Mouse (Mus musculus) T-helper 1 cell (primary cell): Measurements from ENCODE around the gene Slc39a11.
"Not testable (repeated sequence)": the region's sequence is repeated elsewhere in the genome, so short reads cannot be mapped to it uniquely, and the experiment has no call there.

Experiments
- in situ Hi-C: fragments of 300-600 bp; cut with MboI, MseI; formaldehyde crosslinking; loops from one replicate; pipeline ENCODE4 v1.15.1; 2025; ENCODE audit warnings: high pct_unique_total_duplicates

Slc39a11 gene

DNA sequence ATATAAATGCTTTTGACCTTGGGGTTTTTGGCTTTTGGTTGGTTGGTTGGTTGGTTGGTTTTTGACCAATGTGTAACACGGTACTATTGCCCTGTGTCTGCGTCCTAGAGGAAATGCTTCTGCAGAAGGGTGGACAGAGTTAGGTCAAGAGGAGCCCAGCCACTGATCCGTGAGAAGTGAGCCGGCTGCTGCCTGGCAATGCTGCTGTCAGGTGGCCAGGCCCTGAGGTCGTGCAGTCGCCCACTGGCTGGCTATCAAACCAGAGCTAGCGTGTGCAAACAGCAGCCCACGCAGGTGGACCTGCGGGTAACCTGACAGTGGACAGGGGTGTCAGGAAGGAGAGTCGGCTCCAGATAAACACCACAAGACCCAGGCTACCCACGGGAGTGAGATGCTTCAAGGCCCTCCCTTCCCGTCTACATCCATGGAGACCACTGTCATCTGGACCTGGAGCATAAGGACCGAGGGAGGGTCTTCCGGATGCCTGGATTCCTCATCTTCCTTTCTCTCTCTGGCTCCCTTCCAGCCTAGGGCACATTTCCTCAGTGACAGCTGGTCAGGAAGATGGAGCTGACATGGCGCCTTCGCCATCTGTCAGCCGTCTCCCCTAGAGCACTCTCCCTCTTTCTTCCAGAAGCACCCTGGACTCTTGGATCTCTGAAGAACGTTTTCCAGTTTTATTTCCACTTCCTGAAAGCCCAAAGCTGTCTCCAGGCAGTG lies 49.2 kb downstream of the Slc39a11 start:
- in situ Hi-C loops: no loop called here

GRCm38 (mm10) chr11:113597632-113598031 lies 52.2 kb downstream of the Slc39a11 start:
- in situ Hi-C loops: no loop called here

DNA sequence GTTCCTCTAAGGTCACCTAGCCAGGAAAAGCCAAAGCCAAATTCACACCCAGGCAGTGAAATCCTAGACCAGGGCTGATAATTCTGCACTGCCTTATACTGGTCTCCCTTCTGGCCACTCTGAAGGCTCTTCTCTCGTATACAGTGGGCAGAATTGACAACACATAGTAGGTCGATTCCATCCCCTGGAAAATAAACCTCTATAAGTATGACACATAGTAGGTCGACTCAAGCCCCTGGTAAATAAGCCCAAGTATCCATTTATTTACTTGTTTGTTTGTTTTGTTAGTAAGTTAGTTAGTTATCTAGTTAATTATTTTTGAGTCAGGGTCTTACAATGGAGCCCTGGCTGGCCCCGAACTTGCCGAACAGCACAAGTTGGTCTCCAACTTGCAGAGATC lies 54.7 kb downstream of the Slc39a11 start:
- in situ Hi-C loops: no loop called here

DNA sequence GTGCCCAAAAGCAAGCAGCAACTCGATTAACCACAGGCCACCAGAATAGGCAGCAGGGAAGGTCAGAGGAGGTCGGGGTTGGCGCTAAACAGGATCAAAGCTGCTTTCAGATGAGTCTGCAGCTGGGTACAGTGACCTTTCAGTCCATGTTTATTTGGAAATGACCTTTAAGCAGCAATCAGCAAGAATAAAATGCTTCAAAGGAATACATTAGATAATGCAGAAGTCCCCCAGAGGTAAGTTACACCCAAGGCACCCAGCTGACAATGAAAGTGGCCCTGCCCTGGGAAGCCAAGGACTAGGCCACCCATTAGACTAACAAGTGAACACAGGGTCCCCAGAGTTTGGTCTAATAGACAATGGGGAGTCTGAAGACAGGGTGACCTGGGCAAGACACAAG lies 60.9 kb downstream of the Slc39a11 start:
- in situ Hi-C loops: loop anchor here (10.0 kb wide), 1 partner anchor 1874 kb away; no protein-coding TSS in a partner anchor

GRCm38 (mm10) chr11:113586423-113586822 lies 63.5 kb downstream of the Slc39a11 start:
- in situ Hi-C loops: loop anchor here (10.0 kb wide), 1 partner anchor 1872 kb away; no protein-coding TSS in a partner anchor

DNA sequence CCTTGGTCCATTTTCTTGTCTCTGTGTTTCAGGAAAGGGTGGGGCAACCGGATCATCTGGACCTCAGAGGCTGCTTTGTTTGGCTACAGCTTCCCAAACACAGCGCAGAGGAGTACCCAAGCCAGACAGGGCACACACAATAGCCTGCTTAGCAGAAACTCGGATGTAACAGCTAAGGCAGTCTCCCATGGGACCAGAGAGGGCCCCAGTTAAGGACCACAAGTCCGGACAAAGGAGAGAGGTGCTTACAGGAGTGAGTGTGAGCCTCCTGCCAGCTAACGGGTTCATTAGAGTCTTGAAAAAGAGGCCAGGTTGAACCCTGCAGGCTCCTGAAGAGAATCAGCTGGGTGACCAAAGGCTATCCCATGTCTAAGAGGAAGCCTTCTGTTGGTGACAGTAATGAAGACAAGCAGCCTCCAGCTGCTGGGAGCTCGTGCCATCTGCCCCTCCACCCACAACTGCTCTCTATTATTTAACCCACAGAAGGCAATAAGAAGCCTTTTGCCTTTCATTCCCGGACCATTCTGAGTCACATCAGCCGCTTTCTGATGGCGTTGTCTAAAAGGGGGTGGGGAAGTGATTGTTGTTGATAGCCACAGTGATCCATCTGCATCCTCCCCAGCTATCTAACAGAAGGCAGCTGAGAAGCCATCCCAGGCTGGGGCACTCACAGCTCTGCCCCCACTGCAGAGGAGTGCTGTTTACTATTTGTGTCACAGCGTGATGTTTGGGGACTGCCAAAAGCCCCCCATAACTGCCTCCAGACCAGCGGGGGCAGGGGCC lies 65.8 kb downstream of the Slc39a11 start:
- in situ Hi-C loops: loop anchor here (10.0 kb wide), 1 partner anchor 1869 kb away; no protein-coding TSS in a partner anchor

- in situ Hi-C loops: no loop called here
These were observed 72.7 kb downstream of the Slc39a11 start for GRCm38 (mm10) chr11:113577221-113577620.

DNA sequence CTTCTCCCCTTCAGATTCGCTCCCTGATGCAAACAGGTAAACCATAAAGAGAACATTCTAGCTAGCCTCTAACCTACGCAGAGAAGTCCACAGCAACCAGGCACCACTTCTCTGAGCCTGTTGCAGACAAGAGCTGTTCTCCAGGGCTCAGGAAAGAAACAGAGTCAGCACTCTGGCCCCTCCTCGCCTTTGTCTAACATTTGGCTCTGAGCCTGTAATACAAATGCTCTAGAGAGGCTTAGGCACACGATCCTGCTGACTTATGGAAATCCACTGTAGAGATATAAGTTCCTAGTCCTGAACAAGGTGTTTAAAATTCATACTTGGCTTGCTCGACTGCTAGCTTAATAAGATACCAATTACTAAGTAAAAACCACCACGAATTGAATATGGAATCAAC lies 77.2 kb downstream of the Slc39a11 start:
- in situ Hi-C loops: no loop called here

DNA sequence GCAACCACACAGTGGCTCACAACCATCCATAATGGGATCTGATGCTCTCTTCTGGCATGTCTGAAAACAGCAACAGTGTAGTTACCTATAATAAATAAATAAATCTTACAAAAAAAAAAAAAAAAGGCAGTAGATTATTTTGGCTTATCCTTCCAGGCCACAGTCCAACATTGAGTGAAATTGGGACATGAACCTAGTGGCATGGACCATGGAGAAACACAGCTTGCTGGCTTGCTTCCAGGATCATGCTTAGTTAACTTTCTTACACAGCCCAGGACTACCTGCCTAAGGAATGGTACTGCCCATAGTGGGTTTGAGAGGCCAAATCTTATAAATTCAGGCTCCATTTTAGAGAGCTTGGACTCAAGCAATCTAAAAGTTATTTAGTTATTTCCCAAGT lies 78.3 kb downstream of the Slc39a11 start:
- in situ Hi-C loops: no loop called here

DNA sequence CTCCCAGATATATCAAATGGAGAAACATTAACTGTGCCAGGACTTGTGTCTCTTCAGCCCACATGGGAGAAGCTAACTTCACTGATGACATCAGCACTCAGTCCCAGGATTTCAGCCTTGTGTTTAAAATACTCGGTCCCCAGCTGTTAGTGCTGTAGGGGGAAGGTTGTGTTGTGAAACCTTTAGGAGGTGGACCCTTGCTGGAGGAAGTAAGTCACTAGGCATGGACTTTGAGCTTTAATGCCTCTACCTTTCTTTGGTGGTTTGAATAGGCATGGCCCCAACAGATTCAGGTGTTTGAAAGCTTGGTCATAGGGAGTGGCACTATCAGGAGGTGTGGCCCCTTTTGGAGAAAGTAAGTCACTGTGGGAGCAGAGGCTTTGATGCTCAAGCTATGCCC lies 80.9 kb downstream of the Slc39a11 start:
- in situ Hi-C loops: no loop called here

GRCm38 (mm10) chr11:113567926-113568325 lies 82.0 kb downstream of the Slc39a11 start:
- in situ Hi-C loops: not testable (repeated sequence)

DNA sequence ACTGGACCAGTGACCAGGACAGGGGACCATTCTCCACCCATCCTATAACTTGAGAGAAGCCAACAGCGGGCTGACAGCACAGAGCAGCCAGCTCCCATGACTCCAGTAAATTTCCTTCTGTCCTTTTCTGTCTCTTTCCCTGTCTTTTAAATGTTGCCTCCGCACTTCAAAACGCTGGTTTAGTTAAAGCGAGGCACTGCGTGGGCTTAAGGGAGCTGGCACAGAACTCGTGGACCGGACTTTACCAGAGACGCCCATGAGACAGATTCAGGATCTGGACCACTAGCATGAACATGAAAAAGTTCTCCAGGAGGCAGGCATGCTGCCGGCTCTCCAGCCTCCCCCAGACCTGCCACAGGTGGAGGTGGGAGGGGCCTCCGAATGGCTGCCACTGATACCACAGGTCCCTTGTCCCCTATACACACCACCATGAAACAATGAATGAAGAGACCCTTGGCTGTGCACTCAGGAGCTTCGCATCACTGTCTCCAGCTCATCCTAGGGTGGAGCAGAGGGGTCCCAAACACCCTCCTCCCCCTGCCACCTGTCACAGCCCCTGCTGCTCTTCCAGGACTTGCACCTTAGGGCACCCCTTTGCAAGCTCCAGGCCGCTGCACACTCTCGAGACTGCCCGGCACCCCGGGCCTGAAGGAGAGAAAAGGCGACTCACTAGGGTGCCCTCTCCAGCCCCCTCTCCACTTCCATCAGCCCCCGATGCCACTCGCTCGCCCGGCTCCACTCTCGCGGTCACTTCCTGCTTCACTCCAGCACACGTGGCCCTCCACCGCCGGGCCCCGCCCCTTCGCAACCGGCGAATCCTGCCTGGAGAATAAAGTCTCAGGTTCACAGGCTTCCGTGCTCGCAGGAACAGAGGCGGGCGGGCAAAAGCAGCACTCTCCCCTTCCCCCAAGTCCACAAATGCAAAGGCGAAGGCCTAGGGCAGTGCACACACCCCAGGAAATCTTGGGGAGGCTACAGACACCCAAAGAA lies 84.6 kb downstream of the Slc39a11 start:
- in situ Hi-C loops: no loop called here

DNA sequence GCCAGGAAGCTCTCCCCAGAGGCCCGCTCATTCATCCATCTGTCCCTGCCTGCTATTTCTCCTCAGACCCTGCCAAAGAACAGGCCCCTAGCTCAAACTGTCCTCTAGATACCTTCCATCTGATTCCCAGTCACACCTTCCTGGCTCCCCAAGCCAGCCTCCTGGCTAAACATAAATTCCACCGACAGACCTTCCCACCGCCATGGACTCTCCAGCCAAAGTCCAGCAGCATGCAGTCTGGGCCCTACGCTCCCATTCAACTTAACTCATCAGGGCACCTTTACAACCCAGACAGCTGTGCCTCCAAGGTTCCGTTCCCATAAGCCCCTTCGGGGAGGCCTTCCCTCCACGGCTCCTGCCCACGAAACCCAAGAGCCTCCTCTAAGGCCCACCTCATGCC lies 87.6 kb downstream of the Slc39a11 start:
- in situ Hi-C loops: no loop called here

- in situ Hi-C loops: no loop called here
These were observed 89.7 kb downstream of the Slc39a11 start for GRCm38 (mm10) chr11:113560150-113560549.

GRCm38 (mm10) chr11:113558505-113558904 lies 91.4 kb downstream of the Slc39a11 start:
- in situ Hi-C loops: no loop called here

GRCm38 (mm10) chr11:113556142-113556541 lies 93.7 kb downstream of the Slc39a11 start:
- in situ Hi-C loops: no loop called here

- in situ Hi-C loops: no loop called here
These were observed 95.0 kb downstream of the Slc39a11 start for GRCm38 (mm10) chr11:113554701-113555360.

DNA sequence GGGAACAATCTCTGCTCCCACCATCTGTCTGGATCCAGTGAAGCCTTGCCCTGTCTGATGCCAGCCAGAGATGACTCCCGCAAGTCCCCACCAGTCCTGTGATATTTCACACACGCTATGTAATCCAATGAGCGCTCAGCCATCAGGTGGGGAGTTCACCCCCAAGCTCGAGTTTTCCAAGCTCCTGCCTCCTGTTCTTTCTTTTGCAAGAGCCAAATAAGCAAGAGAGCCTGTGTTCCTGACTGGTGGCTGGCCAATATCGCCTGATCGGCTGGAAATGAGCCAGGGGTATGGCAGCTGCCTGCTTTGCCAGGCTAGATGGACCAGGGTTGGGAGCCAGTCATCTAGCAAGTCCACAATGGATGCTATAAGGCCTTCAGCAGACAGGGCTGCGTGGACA lies 95.7 kb downstream of the Slc39a11 start:
- in situ Hi-C loops: no loop called here

DNA sequence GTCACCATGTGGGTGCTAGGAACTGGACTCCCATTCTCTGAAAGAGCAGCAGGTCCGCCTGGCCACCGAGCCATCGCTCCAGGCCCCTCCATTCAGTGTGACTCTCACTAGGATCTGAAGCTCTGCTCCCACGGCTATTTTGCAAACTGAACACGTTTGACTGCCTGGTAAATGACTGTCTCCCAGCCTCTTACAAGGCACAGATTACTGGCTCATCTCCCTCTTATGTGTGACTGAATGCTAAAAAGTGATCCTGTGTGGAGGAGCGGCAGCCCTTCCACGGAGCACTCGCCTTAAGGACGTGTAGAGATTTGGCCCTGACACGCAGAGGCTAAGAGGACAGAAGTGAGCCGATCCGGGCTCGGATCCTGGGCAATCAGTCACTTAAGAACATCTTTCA lies 96.3 kb downstream of the Slc39a11 start:
- in situ Hi-C loops: no loop called here

DNA sequence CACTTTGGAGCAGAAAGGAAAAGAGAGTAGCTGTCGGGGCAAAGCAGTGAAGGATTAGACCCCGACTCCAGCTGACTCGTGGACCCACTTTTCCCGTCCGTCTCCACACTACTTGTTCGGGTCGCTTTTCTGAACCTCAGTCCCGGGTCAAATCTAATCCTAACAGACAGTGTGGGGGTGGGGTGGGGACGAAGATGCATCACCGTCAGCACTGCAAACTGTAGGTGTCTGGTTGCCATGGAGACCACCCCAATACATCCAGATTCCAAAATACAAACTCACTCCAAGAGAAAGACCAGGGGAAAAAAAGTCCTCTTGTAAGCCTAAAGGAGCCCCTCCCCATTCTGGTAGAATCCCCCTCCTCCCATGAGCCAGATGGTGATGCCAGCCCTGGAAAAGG lies 97.3 kb downstream of the Slc39a11 start:
- in situ Hi-C loops: no loop called here

DNA sequence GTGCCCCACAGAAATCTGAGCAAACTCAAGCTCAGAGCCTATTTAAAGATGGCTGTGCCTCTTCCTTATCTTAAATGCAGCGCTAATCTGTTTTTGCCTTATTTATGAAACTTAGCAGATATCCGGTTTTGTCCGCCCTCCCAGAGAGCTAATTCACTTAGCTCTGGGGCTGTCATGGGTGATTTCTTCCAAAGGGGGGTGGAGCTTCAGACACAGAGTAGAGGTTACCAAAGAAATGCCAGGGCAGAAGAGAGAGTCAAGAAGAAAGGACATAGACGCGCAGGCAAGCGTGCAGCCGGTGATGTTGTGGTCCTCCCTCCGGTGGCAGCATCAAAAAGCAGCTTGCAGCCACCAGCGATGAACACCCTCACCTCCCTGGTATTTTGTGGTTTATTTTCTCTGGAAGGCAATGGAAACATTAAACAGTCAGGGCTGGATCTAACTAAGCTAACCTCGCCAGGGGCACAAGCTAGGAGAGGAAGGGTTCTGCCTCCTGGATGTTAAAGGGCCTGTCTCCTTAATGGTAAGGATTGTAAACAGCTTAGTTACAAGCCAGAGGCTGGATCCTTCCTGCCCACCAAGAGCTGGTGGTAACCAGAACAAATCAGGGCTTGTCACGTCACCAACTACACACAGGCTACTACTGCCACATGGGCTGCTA lies 103.5 kb downstream of the Slc39a11 start:
- in situ Hi-C loops: no loop called here
